Comparison of ENCODE assay signal across 19 mouse cellular contexts in genomic region chr2:158354348-158355114, GRCm38 (mm10). TPM values are rescaled to one million over a fixed set of nuclear protein-coding genes. Genes with fewer than 3 reads are reported as not detected.
A peak's percentile ranks its signal among the peaks of the same experiment; 100 is the strongest.
DNase-seq lines count a peak whose midpoint lies in the region; ATAC-seq and TF ChIP-seq lines count a peak whose summit lies in the region.
"Had no signal": no experiment of that assay in that cellular context is flagged by ENCODE, and none has a peak within 500 bp of the region (broad histone marks: within the 10 kb centered on the region; RNA-seq: fewer than 3 reads in every experiment).

No protein-coding gene starts in this region.

- H3K4me3 ChIP-seq in intestine, postnatal 0 days (ENCODE audit: low read depth, low read length), result no peak overlapping the region
- no peak overlapping the region for H3K4me3 ChIP-seq in intestine, embryonic 15.5 days (replicated peaks)
- H3K4me3 ChIP-seq in lung, postnatal 0 days (ENCODE audit: low read depth, low read length), result no peak overlapping the region
- H3K4me3 ChIP-seq in lung, adult 2 months (replicated peaks; ENCODE audit: extremely low read depth, low read depth, low read length), result no peak overlapping the region
- H3K4me3 ChIP-seq in E14TG2a.4 (replicated peaks; ENCODE audit: low read length), result no peak overlapping the region
- H3K4me3 ChIP-seq in myocyte, result no peak overlapping the region
- H3K4me3 ChIP-seq: forebrain, embryonic 12.5 days; heart, embryonic 13.5 days; limb, embryonic 12.5 days; midbrain, embryonic 15.5 days; neural tube, embryonic 12.5 days had no signal

- no peak for TF ChIP-seq POLR2A in lung, adult 2 months (IDR thresholded peaks at IDR 0.05; ENCODE audit: borderline replicate concordance, extremely low read depth, low read depth, low read length)
- no peak for TF ChIP-seq POLR2A in myocyte (IDR thresholded peaks at IDR 0.05; ENCODE audit: insufficient read length, low read depth)

- H3ac ChIP-seq in myocyte (ENCODE audit: control insufficient read depth, insufficient read length), result no peak overlapping the region

- no peak for ATAC-seq in intestine, postnatal 0 days
- ATAC-seq in intestine, embryonic 15.5 days, result no peak
- no peak for ATAC-seq in lung, postnatal 0 days
- ATAC-seq: hindbrain, embryonic 16.5 days; midbrain, embryonic 15.5 days had no signal

- H3K9ac ChIP-seq in intestine, postnatal 0 days (ENCODE audit: low read depth, low read length), result no peak overlapping the region
- H3K9ac ChIP-seq in intestine, embryonic 15.5 days, result no peak overlapping the region
- no peak overlapping the region for H3K9ac ChIP-seq in lung, postnatal 0 days (replicated peaks; ENCODE audit: low read depth)
- H3K9ac ChIP-seq: forebrain, embryonic 12.5 days; heart, embryonic 13.5 days; limb, embryonic 12.5 days; midbrain, embryonic 15.5 days; neural tube, embryonic 12.5 days had no signal

- TF ChIP-seq CTCF in intestine, postnatal 0 days (IDR thresholded peaks at IDR 0.05; ENCODE audit: low read depth), result peak; percentile 39
- TF ChIP-seq CTCF in lung, postnatal 0 days (IDR thresholded peaks at IDR 0.05), result 0 out of 2 replicates have a peak, but pooled peaks have one; percentile 19
- no peak for TF ChIP-seq CTCF in lung, adult 2 months (IDR thresholded peaks at IDR 0.05; ENCODE audit: insufficient read depth, low read length)
- peak; percentile 15 for TF ChIP-seq CTCF in E14TG2a.4 (conservative IDR thresholded peaks at IDR 0.05; ENCODE audit: low read length)

- TF ChIP-seq EP300 in lung, postnatal 0 days (IDR thresholded peaks at IDR 0.05), result no peak

- no peak overlapping the region for H3K27ac ChIP-seq in intestine, postnatal 0 days (ENCODE audit: low read depth, low read length)
- no peak overlapping the region for H3K27ac ChIP-seq in intestine, embryonic 15.5 days
- no peak overlapping the region for H3K27ac ChIP-seq in lung, postnatal 0 days (ENCODE audit: low read length)
- H3K27ac ChIP-seq: forebrain, embryonic 12.5 days; heart, embryonic 13.5 days; limb, embryonic 12.5 days; midbrain, embryonic 15.5 days; neural tube, embryonic 12.5 days had no signal

- H3K79me2 ChIP-seq in myocyte (ENCODE audit: control insufficient read depth, insufficient read depth), result peaks cover 21% of the 10 kb centered on the region

- no peak for DNase-seq in lung, postnatal 0 days (ENCODE audit: low spot score)
- DNase-seq in lung, adult 2 months, result no peak
- no peak for DNase-seq in ovary, postnatal 10 days (ENCODE audit: low spot score)
- no peak for DNase-seq in cerebellum, postnatal 10 days
- DNase-seq: cerebellum, postnatal 36 days; heart, postnatal 36 days; kidney, postnatal 10 days; right cerebral cortex, postnatal 25 days; thymus, postnatal 4 days had no signal

- no peaks in the 10 kb centered on the region for H3K27me3 ChIP-seq in intestine, postnatal 0 days (replicated peaks; ENCODE audit: control insufficient read depth, insufficient read depth, low read length)
- no peaks in the 10 kb centered on the region for H3K27me3 ChIP-seq in intestine, embryonic 15.5 days (replicated peaks)
- no peaks in the 10 kb centered on the region for H3K27me3 ChIP-seq in lung, postnatal 0 days (replicated peaks; ENCODE audit: insufficient read depth, low read length)
- no peaks in the 10 kb centered on the region for H3K27me3 ChIP-seq in E14TG2a.4 (ENCODE audit: insufficient read depth, low read length)
- H3K27me3 ChIP-seq in myocyte (ENCODE audit: control insufficient read depth, insufficient read depth, insufficient read length), result no peaks in the 10 kb centered on the region
- H3K27me3 ChIP-seq: forebrain, embryonic 12.5 days; heart, embryonic 13.5 days; limb, embryonic 12.5 days; midbrain, embryonic 15.5 days; neural tube, embryonic 12.5 days had no signal

- WGBS in intestine, postnatal 0 days, result 77% methylated on average over 7 of the region's 7 CpGs
- 84% methylated on average over 7 of the region's 7 CpGs for WGBS in intestine, embryonic 15.5 days
- 71% methylated on average over 7 of the region's 7 CpGs for WGBS in lung, postnatal 0 days
- 79% methylated on average over 7 of the region's 7 CpGs for WGBS in lung, adult 2 months

- no peak overlapping the region for H3K4me2 ChIP-seq in intestine, postnatal 0 days (replicated peaks; ENCODE audit: low read depth)
- no peak overlapping the region for H3K4me2 ChIP-seq in intestine, embryonic 15.5 days (replicated peaks)
- no peak overlapping the region for H3K4me2 ChIP-seq in lung, postnatal 0 days (replicated peaks; ENCODE audit: low read depth, low read length)
- no peak overlapping the region for H3K4me2 ChIP-seq in myocyte (ENCODE audit: low read depth)
- H3K4me2 ChIP-seq: forebrain, embryonic 12.5 days; heart, embryonic 13.5 days; limb, embryonic 12.5 days; midbrain, embryonic 15.5 days; neural tube, embryonic 12.5 days had no signal

- H3K36me3 ChIP-seq in intestine, postnatal 0 days (ENCODE audit: control insufficient read depth, insufficient read depth), result peaks cover 45% of the 10 kb centered on the region
- peaks cover 43% of the 10 kb centered on the region for H3K36me3 ChIP-seq in intestine, embryonic 15.5 days
- peaks cover 17% of the 10 kb centered on the region for H3K36me3 ChIP-seq in lung, postnatal 0 days (ENCODE audit: insufficient read depth, low read length)
- H3K36me3 ChIP-seq in E14TG2a.4 (ENCODE audit: insufficient read depth, low read length), result peaks cover 80% of the 10 kb centered on the region
- peaks cover 60% of the 10 kb centered on the region for H3K36me3 ChIP-seq in myocyte (ENCODE audit: control insufficient read depth, insufficient read depth)

- no peaks in the 10 kb centered on the region for H3K9me3 ChIP-seq in intestine, postnatal 0 days (ENCODE audit: control insufficient read depth)
- no peaks in the 10 kb centered on the region for H3K9me3 ChIP-seq in intestine, embryonic 15.5 days
- H3K9me3 ChIP-seq in lung, postnatal 0 days (ENCODE audit: low read length), result no peaks in the 10 kb centered on the region
- no peaks in the 10 kb centered on the region for H3K9me3 ChIP-seq in E14TG2a.4 (ENCODE audit: low read length)
- H3K9me3 ChIP-seq: forebrain, embryonic 12.5 days; heart, embryonic 13.5 days; limb, embryonic 12.5 days; midbrain, embryonic 15.5 days; neural tube, embryonic 12.5 days had no signal

- H3K4me1 ChIP-seq in intestine, postnatal 0 days (replicated peaks; ENCODE audit: control insufficient read depth, insufficient read depth, low read length), result no peaks in the 10 kb centered on the region
- peaks cover 10% of the 10 kb centered on the region for H3K4me1 ChIP-seq in intestine, embryonic 15.5 days (replicated peaks)
- H3K4me1 ChIP-seq in lung, postnatal 0 days (ENCODE audit: insufficient read depth, low read depth, low read length), result no peaks in the 10 kb centered on the region
- no peaks in the 10 kb centered on the region for H3K4me1 ChIP-seq in lung, adult 2 months (ENCODE audit: control insufficient read depth, insufficient read depth, low read length)
- peaks cover 82% of the 10 kb centered on the region for H3K4me1 ChIP-seq in E14TG2a.4 (replicated peaks; ENCODE audit: low read depth, low read length)

TF ChIP-seq in myocyte, 11 proteins besides CTCF, POLR2A, EP300 and RAD21:
- TF ChIP-seq REST (IDR thresholded peaks at IDR 0.05; ENCODE audit: insufficient read depth, insufficient read length) (no peak), POLR2AphosphoS2 (IDR thresholded peaks at IDR 0.05; ENCODE audit: insufficient read length, low read depth) (peak; percentile 46)

RNA-seq across cellular contexts. Expression of gene Snhg11, which starts 20.9 kb away (rescaled TPM):
- polyA plus RNA-seq in intestine, postnatal 0 days (2015; fragmentation: Nextera tagmentation; extraction: Ambion mirVana), result 1.9 and 3.0 TPM in 2 replicates
- 4.8 and 7.0 TPM in 2 replicates for polyA plus RNA-seq in intestine, embryonic 15.5 days (2015; fragmentation: Nextera tagmentation; extraction: Ambion mirVana)
- 6.1 and 6.2 TPM in 2 replicates for polyA plus RNA-seq in lung, postnatal 0 days (2015; fragmentation: Nextera tagmentation; extraction: Ambion mirVana)
- polyA plus RNA-seq in lung, adult 2 months (2012; rRNA removed), result 10.6 and 12.7 TPM in 2 replicates
- polyA plus RNA-seq in myocyte (2012; fragmentation: generic; extraction: Trizol), result not detected

RNA-seq across cellular contexts. Expression of gene Lbp, which starts 48.2 kb away (rescaled TPM):
- polyA plus RNA-seq in intestine, postnatal 0 days (2015; fragmentation: Nextera tagmentation; extraction: Ambion mirVana), result 4.9 and 6.2 TPM in 2 replicates
- 5.4 and 5.5 TPM in 2 replicates for polyA plus RNA-seq in intestine, embryonic 15.5 days (2015; fragmentation: Nextera tagmentation; extraction: Ambion mirVana)
- 42.1 and 56.8 TPM in 2 replicates for polyA plus RNA-seq in lung, postnatal 0 days (2015; fragmentation: Nextera tagmentation; extraction: Ambion mirVana)
- polyA plus RNA-seq in lung, adult 2 months (2012; rRNA removed), result 95.4 and 110 TPM in 2 replicates
- 0.11 TPM for polyA plus RNA-seq in myocyte (2012; fragmentation: generic; extraction: Trizol)

RNA-seq across cellular contexts. Expression of gene Ralgapb, which starts 55.1 kb away (rescaled TPM):
- 11.5 and 11.6 TPM in 2 replicates for polyA plus RNA-seq in intestine, postnatal 0 days (2015; fragmentation: Nextera tagmentation; extraction: Ambion mirVana)
- polyA plus RNA-seq in intestine, embryonic 15.5 days (2015; fragmentation: Nextera tagmentation; extraction: Ambion mirVana), result 14.3 and 15.0 TPM in 2 replicates
- polyA plus RNA-seq in lung, postnatal 0 days (2015; fragmentation: Nextera tagmentation; extraction: Ambion mirVana), result 14.8 and 17.8 TPM in 2 replicates
- polyA plus RNA-seq in lung, adult 2 months (2012; rRNA removed), result 19.4 and 27.5 TPM in 2 replicates
- polyA plus RNA-seq in myocyte (2012; fragmentation: generic; extraction: Trizol), result 10.8 TPM
